Mouse (Mus musculus) liver, adult 2 months (tissue): ENCODE data around the gene Ell2.

Experiments
- CTCF ChIP-seq: fragments of 200-500 bp; IDR thresholded peaks from 2 replicates; pipeline ENCODE4 v1.5.1; 2011; ENCODE audit warnings: low read depth, low read length, control low read depth
- POLR2A ChIP-seq: fragments of 200-500 bp; IDR thresholded peaks from 2 replicates; pipeline ENCODE4 v1.6.1; 2011; ENCODE audit warnings: low read length, control low read depth; ENCODE audit not compliant: insufficient read depth; ENCODE audit errors: extremely low read depth

GRCm38 (mm10) chr13:75765742-75766141 is 59.2 kb downstream of the Ell2 start:
- no peak for TF ChIP-seq POLR2A
- TF ChIP-seq CTCF: no peak
